Mouse (Mus musculus) left cerebral cortex, adult 9 months (tissue): Measurements from ENCODE around the gene Hmgcs1.
"Not testable (repeated sequence)": the region's sequence is repeated elsewhere in the genome, so short reads cannot be mapped to it uniquely, and the experiment has no call there.

Experiments
- DNase-seq, 2 experiments: peaks; one replicate each; pipeline ENCODE4 v3.0.0; 2022; ENCODE audit warnings: low spot score in 2 of 2

Gene Hmgcs1

GRCm38 (mm10) chr13:119704280-119704679 is 14.1 kb downstream of the Hmgcs1 start:
- DNase-seq = no peak

GRCm38 (mm10) chr13:119706278-119706880 is 16.2 kb downstream of the Hmgcs1 start:
- not testable (repeated sequence) for DNase-seq

GRCm38 (mm10) chr13:119706953-119707352 is 16.8 kb downstream of the Hmgcs1 start:
- no peak for DNase-seq

- no peak for DNase-seq
These were observed 17.7 kb downstream of the Hmgcs1 start for GRCm38 (mm10) chr13:119707906-119708305.

GRCm38 (mm10) chr13:119708941-119709340 is 18.8 kb downstream of the Hmgcs1 start:
- DNase-seq = no peak

GRCm38 (mm10) chr13:119709388-119710267 is 19.4 kb downstream of the Hmgcs1 start:
- no peak for DNase-seq

- DNase-seq = no peak
These were observed 20.1 kb downstream of the Hmgcs1 start for GRCm38 (mm10) chr13:119710268-119710610.

GRCm38 (mm10) chr13:119712463-119712862 is 22.3 kb downstream of the Hmgcs1 start:
- DNase-seq = no peak

GRCm38 (mm10) chr13:119713107-119713787 is 23.1 kb downstream of the Hmgcs1 start:
- DNase-seq = no peak

- DNase-seq = no peak
These were observed 23.6 kb downstream of the Hmgcs1 start for GRCm38 (mm10) chr13:119713821-119714220.

- DNase-seq = no peak
These were observed 25.9 kb downstream of the Hmgcs1 start for GRCm38 (mm10) chr13:119716105-119716504.

GRCm38 (mm10) chr13:119722447-119722846 is 32.3 kb downstream of the Hmgcs1 start:
- no peak for DNase-seq

GRCm38 (mm10) chr13:119723368-119723767 is 33.2 kb downstream of the Hmgcs1 start:
- no peak for DNase-seq

- no peak for DNase-seq
These were observed 34.4 kb downstream of the Hmgcs1 start for GRCm38 (mm10) chr13:119724541-119724940.

- DNase-seq = peak in 1 of 2 experiments; percentile 60
These were observed 37.6 kb downstream of the Hmgcs1 start for GRCm38 (mm10) chr13:119727608-119728387.

GRCm38 (mm10) chr13:119729406-119729805 is 39.2 kb downstream of the Hmgcs1 start:
- no peak for DNase-seq

GRCm38 (mm10) chr13:119731448-119731847 is 41.3 kb downstream of the Hmgcs1 start:
- DNase-seq = no peak

- DNase-seq = no peak
These were observed 51.4 kb downstream of the Hmgcs1 start for GRCm38 (mm10) chr13:119741390-119742237.

- peak in 1 of 2 experiments; percentile 39 for DNase-seq
These were observed 52.7 kb downstream of the Hmgcs1 start for GRCm38 (mm10) chr13:119742711-119743415.

- DNase-seq = no peak
These were observed 53.3 kb downstream of the Hmgcs1 start for GRCm38 (mm10) chr13:119743470-119743869.
